ENCODE assay signal across 22 mouse cellular contexts in the genomic region with DNA sequence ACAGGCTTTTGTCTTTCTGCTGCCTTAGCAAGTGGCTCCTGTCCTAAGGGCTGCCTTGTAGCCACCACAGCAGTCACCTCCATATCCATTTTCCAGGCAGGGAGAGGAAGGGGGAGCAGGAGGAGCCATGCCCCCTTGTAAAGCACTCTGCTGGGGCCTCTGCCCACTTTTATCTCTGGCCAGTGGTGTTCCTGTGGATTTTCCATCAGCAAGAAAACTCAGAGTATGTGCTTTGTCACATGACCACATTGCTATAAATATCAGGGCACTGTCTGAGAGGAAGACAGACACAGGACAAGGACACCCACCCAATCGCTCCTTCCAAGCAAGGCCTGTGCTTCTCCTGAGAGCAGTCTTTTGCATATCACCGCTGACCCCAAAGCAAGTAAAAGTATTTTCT. TPM values are rescaled to one million over a fixed set of nuclear protein-coding genes. Genes with fewer than 3 reads are reported as not detected.
DNase-seq lines count a peak whose midpoint lies in the region; ATAC-seq and TF ChIP-seq lines count a peak whose summit lies in the region.
"Had no signal": no experiment of that assay in that cellular context is flagged by ENCODE, and none has a peak within 500 bp of the region (broad histone marks: within the 10 kb centered on the region; RNA-seq: fewer than 3 reads in every experiment).

No protein-coding gene starts in this region.

- H3K27me3 ChIP-seq in megakaryocyte, embryonic 14.5 days (replicated peaks), result no peaks in the 10 kb centered on the region
- H3K27me3 ChIP-seq in heart, embryonic 14.5 days (ENCODE audit: control insufficient read depth, insufficient read depth, low read length), result no peaks in the 10 kb centered on the region
- H3K27me3 ChIP-seq in myocyte (ENCODE audit: control insufficient read depth, insufficient read depth, insufficient read length), result no peaks in the 10 kb centered on the region
- no peaks in the 10 kb centered on the region for H3K27me3 ChIP-seq in midbrain, embryonic 11.5 days (ENCODE audit: control insufficient read depth, insufficient read depth, low read length)
- H3K27me3 ChIP-seq: embryonic facial prominence, embryonic 13.5 days; forebrain, embryonic 12.5 days; hindbrain, embryonic 15.5 days; kidney, embryonic 15.5 days; neural tube, embryonic 13.5 days had no signal

- H3K4me3 ChIP-seq in megakaryocyte, embryonic 14.5 days (replicated peaks), result peak overlapping the region; percentile 50
- no peak overlapping the region for H3K4me3 ChIP-seq in heart, embryonic 14.5 days (ENCODE audit: control insufficient read depth in 1 of 2, insufficient read depth in 1 of 2, low read depth in 1 of 2, low read length in 2 of 2)
- no peak overlapping the region for H3K4me3 ChIP-seq in myocyte
- H3K4me3 ChIP-seq in midbrain, embryonic 11.5 days (ENCODE audit: low read depth, low read length), result no peak overlapping the region
- H3K4me3 ChIP-seq: embryonic facial prominence, embryonic 13.5 days; erythroblast, embryonic 14.5 days; forebrain, embryonic 12.5 days; hindbrain, embryonic 15.5 days; kidney, embryonic 15.5 days; neural tube, embryonic 13.5 days had no signal

- H3K36me3 ChIP-seq in megakaryocyte, embryonic 14.5 days (replicated peaks; ENCODE audit: low read length), result no peaks in the 10 kb centered on the region
- peaks cover 23% of the 10 kb centered on the region for H3K36me3 ChIP-seq in heart, embryonic 14.5 days (ENCODE audit: control insufficient read depth, insufficient read depth, low read length)
- H3K36me3 ChIP-seq in myocyte (ENCODE audit: control insufficient read depth, insufficient read depth), result no peaks in the 10 kb centered on the region
- H3K36me3 ChIP-seq in midbrain, embryonic 11.5 days (ENCODE audit: control insufficient read depth, insufficient read depth, low read length), result peaks cover 5% of the 10 kb centered on the region; the same call in 1 of the 2 replicates

- ATAC-seq in megakaryocyte, adult 5-6 weeks (ENCODE audit: poor library complexity, severe bottlenecking), result no peak
- ATAC-seq in heart, embryonic 14.5 days (ENCODE audit: insufficient number of reproducible peaks, insufficient read depth, low FRiP score, low read depth), result peak; percentile 90
- no peak for ATAC-seq in midbrain, embryonic 11.5 days (ENCODE audit: low FRiP score)
- no peak for ATAC-seq in megakaryocyte progenitor cell, adult 5-6 weeks (replicated peaks; ENCODE audit: poor library complexity)

- H3K27ac ChIP-seq in heart, embryonic 14.5 days (replicated peaks in 1 of 2; ENCODE audit: control insufficient read depth in 1 of 2, insufficient read depth in 1 of 2, low read depth in 2 of 2, low read length in 2 of 2), result peak overlapping the region; percentile 85 to 87
- H3K27ac ChIP-seq in midbrain, embryonic 11.5 days (ENCODE audit: low read depth, low read length), result no peak overlapping the region
- H3K27ac ChIP-seq: embryonic facial prominence, embryonic 13.5 days; forebrain, embryonic 12.5 days; hindbrain, embryonic 15.5 days; kidney, embryonic 15.5 days; macrophage; neural tube, embryonic 13.5 days had no signal

- H3K79me2 ChIP-seq in myocyte (ENCODE audit: control insufficient read depth, insufficient read depth), result no peaks in the 10 kb centered on the region

- no peak for TF ChIP-seq POLR2A in myocyte (IDR thresholded peaks at IDR 0.05; ENCODE audit: insufficient read length, low read depth)

- no peak overlapping the region for H3K9ac ChIP-seq in heart, embryonic 14.5 days (ENCODE audit: low read length)
- H3K9ac ChIP-seq in midbrain, embryonic 11.5 days (ENCODE audit: low read length), result no peak overlapping the region
- H3K9ac ChIP-seq: embryonic facial prominence, embryonic 13.5 days; forebrain, embryonic 12.5 days; hindbrain, embryonic 15.5 days; kidney, embryonic 15.5 days; neural tube, embryonic 13.5 days had no signal

- peak; percentile 26 for DNase-seq in heart, adult 8-10 months (ENCODE audit: low spot score)
- no peak for DNase-seq in cerebellum, postnatal 14 days
- no peak for DNase-seq in midbrain, embryonic 11.5 days (ENCODE audit: low spot score, missing footprints)
- DNase-seq: adrenal gland, postnatal 10 days; B cell, adult 2 months; cerebellum, postnatal 10 days; gastrocnemius, postnatal 36 days; kidney, postnatal 36 days; midbrain, embryonic 14.5 days; retina, postnatal 1 day had no signal

- H3K4me1 ChIP-seq in megakaryocyte, embryonic 14.5 days, result peaks cover 44% of the 10 kb centered on the region
- peaks cover 8 to 20% of the 10 kb centered on the region in 2 experiments for H3K4me1 ChIP-seq in heart, embryonic 14.5 days (ENCODE audit: control insufficient read depth in 2 of 2, insufficient read depth in 2 of 2, low read length in 2 of 2)
- H3K4me1 ChIP-seq in midbrain, embryonic 11.5 days (ENCODE audit: control insufficient read depth, insufficient read depth, low read length), result peaks cover 10% of the 10 kb centered on the region
- H3K4me1 ChIP-seq: embryonic facial prominence, embryonic 13.5 days; hindbrain, embryonic 15.5 days; kidney, embryonic 15.5 days had no signal

- 12% methylated on average over 2 of the region's 2 CpGs for WGBS in heart, embryonic 14.5 days
- WGBS in midbrain, embryonic 11.5 days, result 84% methylated on average over 2 of the region's 2 CpGs

- no peaks in the 10 kb centered on the region for H3K9me3 ChIP-seq in megakaryocyte, embryonic 14.5 days
- no peaks in the 10 kb centered on the region for H3K9me3 ChIP-seq in heart, embryonic 14.5 days (ENCODE audit: control insufficient read depth, low read length)
- no peaks in the 10 kb centered on the region; the same call in 1 of the 2 replicates for H3K9me3 ChIP-seq in midbrain, embryonic 11.5 days (ENCODE audit: control insufficient read depth, low read length)
- H3K9me3 ChIP-seq: embryonic facial prominence, embryonic 13.5 days; forebrain, embryonic 12.5 days; hindbrain, embryonic 15.5 days; kidney, embryonic 15.5 days; neural tube, embryonic 13.5 days had no signal

- H3K4me2 ChIP-seq in heart, embryonic 14.5 days (ENCODE audit: low read length), result peak overlapping the region; percentile 25
- H3K4me2 ChIP-seq in myocyte (ENCODE audit: low read depth), result no peak overlapping the region
- H3K4me2 ChIP-seq in midbrain, embryonic 11.5 days, result no peak overlapping the region
- H3K4me2 ChIP-seq: embryonic facial prominence, embryonic 13.5 days; forebrain, embryonic 12.5 days; hindbrain, embryonic 15.5 days; kidney, embryonic 15.5 days; neural tube, embryonic 13.5 days had no signal

- H3ac ChIP-seq in myocyte (ENCODE audit: control insufficient read depth, insufficient read length), result no peak overlapping the region

TF ChIP-seq in myocyte, 11 proteins besides CTCF, POLR2A, EP300 and RAD21:
- TF ChIP-seq REST (IDR thresholded peaks at IDR 0.05; ENCODE audit: insufficient read depth, insufficient read length) (no peak), MYOD1 (IDR thresholded peaks at IDR 0.05; ENCODE audit: control insufficient read depth in 1 of 3, insufficient read length in 2 of 3, low read depth in 2 of 3) (no peak), USF1 (IDR thresholded peaks at IDR 0.05; ENCODE audit: low read depth) (peak; percentile 10)
TF ChIP-seq in myocyte: peak in this region for 1.

RNA-seq across cellular contexts. Expression of a gene that starts 45.1 kb away (rescaled TPM):
- polyA plus RNA-seq in megakaryocyte, embryonic 14.5 days (2012; ENCODE audit: insufficient read depth, low replicate concordance), result 2.9 TPM in 1 of 2 replicates, not detected in the other
- 36.9 and 37.6 TPM in 2 replicates for total RNA-seq in megakaryocyte, adult 5-6 weeks (2015)
- 61.4 and 78.3 TPM in 2 replicates for total RNA-seq in megakaryocyte, adult 5-6 weeks (2017)
- 10 to 100 TPM; 16.7 to 20.1 (median 17.7) TPM for total RNA-seq in heart, adult 8-10 months (2022)
- 46.9 and 48.2 TPM in 2 replicates for polyA plus RNA-seq in heart, embryonic 14.5 days (2014; fragmentation: Nextera tagmentation; extraction: Ambion mirVana)
- 20.9 TPM for polyA plus RNA-seq in myocyte (2012; fragmentation: generic; extraction: Trizol)
- 78.4 and 89.0 TPM in 2 replicates for polyA plus RNA-seq in midbrain, embryonic 11.5 days (2014; fragmentation: Nextera tagmentation; extraction: Ambion mirVana)
- 36.5 and 43.8 TPM in 2 replicates for total RNA-seq in megakaryocyte progenitor cell, adult 5-6 weeks (2015)
- 55.3 and 62.6 TPM in 2 replicates for total RNA-seq in megakaryocyte progenitor cell, adult 5-6 weeks (2017)
